Mouse (Mus musculus): ENCODE measurements around the gene Ppp1r11.
"Not testable (repeated sequence)": the region's sequence is repeated elsewhere in the genome, so short reads cannot be mapped to it uniquely, and the experiment has no call there.

Gene Ppp1r11

DNA sequence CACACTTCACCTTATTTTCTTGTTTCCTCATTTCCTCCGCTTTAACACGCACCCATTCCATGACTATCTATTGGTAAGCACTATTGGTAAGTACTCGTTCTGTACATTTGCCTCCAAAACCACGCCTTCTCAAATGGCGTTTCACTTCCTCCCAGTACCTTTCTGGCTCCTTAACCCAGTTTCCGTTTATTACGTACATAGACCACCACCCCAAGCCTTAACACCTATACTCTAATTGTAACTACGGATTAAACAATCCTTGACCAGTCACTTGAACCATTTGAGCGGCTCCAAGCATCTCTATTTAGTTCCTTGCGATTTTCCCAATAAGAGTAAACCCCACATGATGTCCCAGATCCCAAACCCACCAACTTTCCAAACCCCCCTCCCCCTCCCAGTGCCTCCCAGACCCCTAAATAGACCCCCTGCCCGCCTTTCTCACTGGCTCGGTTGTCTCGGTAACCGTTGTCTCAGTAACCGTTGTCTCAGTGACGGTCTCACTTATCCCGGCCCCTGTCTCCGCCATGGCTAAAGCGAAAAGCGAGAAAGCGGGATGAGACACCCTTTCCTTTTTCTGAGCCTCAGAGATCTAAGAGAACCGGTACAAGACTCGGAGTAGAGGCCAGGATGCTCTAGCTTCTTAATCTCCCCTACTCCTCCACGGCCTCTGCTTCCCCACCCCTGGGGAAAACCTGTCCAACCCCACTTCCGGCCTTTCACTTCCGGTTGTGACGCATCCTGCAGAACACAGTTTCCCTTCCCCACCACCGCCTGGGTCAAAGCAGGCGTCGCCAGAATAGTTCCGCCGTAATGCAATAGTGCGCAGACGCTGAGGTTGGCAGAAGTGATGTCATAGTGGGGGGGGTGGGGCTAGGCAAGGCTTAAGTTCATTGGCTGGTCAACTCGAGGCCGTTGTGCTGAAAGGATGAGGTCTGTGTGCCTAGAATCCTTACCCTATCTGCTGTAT, at the start of gene Ppp1r11:
Ppp1r11 (minus strand) TSS at position 761 of the 967 bp plus-strand sequence.
- DNase-seq (ENCODE audit: low spot score in 2 of 2), result peak; percentile 77 to 93

- no peak for DNase-seq (ENCODE audit: low spot score in 2 of 2)
Measured at GRCm38 (mm10) chr17:37000863-37001262, 49.3 kb upstream of the Ppp1r11 start, which contains the start of gene Zfp57. TSS of gene Zfp57 (plus strand) at chr17:37001163.

DNA sequence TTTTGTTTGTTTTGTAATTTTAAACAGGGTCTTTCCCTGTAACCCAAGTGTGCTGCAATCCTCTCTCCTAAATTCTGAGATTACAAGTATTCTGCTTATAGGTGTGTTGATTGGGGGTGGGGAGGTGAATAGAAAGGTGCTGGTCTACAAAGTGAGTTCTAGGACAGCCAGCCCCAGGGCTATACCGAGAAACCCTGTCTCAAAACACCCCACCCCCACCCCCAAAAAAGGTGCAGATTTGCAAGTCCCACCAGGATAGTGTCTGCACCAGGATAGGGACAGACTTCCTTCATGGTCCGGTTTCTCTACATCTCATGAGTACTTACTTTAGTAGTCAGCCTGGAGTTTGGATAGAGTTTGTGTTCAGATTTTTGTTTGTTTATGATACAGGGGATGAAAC, 46.9 kb upstream of the Ppp1r11 start:
- no peak for DNase-seq (ENCODE audit: low spot score in 2 of 2)

DNA sequence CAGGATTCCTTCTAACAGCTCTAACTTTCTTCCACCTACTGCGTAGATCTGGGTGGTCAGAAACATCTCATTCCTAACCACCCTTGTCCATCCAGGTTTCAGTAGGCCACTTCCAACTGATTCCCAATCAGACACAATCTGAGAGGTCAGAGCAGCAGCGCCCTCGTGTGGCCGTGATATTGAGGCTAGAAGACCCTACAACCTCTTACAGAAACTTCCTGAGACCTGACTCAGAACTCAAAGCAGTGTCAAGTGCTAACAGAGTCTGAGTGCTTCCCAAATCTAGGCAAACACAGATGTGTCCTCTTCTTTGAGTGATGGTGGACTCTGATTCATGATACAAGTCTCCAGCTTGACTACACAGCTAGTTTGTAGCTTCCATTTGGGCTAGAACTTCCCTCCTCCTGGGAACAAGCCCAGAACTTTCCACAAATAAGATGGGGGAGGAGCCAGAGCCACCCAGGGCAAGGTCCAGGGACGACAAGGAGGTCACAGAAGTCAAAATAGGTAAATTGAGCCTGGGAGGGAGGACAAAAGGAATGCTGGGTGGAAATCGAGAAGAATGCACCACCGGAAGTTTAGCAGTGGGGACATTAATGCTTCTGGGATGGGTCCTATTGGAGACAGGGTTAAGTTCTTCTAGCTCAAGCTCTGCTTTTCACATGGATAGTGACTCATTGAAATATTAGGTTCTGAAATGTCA, 45.6 kb upstream of the Ppp1r11 start:
- peak; percentile 37 to 78 for DNase-seq (ENCODE audit: low spot score in 2 of 2)

GRCm38 (mm10) chr17:36995448-36995847, 43.9 kb upstream of the Ppp1r11 start:
- no peak for DNase-seq (ENCODE audit: low spot score in 2 of 2)

- DNase-seq (ENCODE audit: low spot score in 2 of 2), result no peak
Measured at GRCm38 (mm10) chr17:36994528-36994927, 43.0 kb upstream of the Ppp1r11 start.

DNA sequence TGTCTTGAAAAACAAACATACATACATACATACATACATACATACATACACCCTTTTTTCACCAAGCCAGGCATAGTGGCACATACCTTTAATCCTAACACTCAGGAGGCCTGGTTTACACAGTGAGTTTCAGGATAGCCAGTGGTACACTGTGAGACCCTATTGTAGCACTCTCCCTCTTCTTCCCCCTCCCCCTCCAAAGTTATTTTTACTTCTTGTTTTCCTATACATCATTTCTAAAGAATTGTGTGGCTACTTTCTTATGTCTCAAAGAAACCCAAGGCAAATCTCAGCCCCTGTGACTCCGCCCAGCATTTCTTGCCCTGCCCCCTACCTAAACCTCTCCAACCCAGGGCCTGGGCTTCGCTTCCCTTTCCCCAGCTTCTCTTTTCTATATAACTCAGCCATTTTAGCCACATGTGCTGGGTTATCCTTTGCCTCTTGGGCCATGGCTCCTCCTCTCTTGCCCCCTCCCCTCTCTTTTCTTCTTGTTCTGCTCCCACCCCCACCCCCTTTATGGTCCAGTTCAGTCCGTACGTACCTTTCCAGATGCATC, 42.3 kb upstream of the Ppp1r11 start:
- no peak for DNase-seq (ENCODE audit: low spot score in 2 of 2)

DNA sequence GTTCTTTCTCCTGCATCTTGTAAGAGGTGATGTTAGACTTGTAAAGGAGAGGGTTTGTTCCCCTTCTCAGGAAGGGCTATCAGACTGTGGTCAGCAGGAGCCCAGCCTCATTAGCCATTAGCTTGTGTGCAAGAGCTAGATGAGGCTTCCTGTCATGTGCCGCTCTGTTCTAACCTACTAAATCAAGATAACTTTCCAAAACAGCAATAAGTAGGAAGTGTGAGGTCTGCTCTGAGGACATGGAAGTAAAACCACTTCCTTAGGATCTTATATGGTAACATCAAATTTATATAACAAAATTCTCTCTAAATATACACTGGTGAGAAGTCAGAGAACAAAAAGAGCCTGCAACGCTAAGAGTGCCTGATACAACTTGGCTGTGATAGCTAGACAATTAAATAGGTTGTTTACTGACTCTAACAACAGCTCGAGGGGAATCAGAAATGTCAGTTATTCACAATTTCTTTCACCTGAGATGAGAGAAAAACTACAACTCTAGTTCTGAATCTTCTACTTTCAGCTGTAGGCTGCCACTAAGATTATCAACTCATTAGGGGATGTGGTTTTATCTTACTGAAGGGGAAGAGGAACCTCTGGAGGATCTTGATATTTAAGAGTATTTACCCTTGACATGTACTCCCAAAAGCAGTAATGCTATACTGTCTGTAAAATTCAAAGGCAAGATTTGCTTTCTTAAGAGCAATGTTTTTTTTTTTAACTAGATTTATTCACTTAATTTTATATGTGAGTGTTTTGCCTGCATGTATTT, 41.0 kb upstream of the Ppp1r11 start:
- no peak for DNase-seq (ENCODE audit: low spot score in 2 of 2)

DNA sequence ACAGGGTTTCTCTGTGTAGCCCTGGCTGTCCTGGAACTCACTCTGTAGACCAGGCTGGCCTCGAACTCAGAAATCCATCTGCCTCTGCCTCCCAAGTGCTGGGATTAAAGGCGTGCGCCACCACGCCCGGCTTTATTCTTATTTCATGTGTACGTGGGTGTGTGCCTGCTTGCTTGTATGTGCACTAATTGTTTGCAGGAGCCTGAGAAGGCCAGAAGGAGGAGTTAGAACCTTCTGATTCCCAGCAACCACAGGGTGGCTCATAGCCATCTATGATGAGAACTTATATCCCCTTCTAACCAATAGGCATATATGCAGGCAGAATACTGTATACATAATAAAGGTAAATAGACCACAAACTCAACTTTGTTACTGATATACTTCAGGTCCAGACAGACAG, 39.1 kb upstream of the Ppp1r11 start:
- DNase-seq (ENCODE audit: low spot score in 2 of 2), result not testable (repeated sequence)

DNA sequence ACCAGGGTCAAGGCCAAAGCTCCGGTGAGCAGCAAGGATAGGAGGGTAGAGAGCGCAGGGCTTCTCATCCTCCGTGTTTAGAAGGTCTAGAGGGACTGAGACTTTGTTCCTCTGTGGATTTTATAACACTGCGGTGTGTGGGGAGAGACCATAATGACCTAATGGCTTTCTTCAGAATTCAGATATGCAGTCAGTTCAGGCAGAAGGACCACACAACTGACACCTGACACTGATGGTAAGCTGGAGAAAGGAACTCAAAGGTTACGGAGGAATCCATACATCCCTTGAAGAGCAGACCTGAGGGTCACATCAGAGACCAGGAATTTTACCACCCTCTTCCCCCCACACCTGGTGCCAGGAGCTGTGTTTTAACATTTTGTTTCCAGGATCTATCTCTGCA, 37.9 kb upstream of the Ppp1r11 start, which contains the start of gene H2-M5:
H2-M5 (minus strand) TSS at position 101 of the 400 bp plus-strand sequence.
- DNase-seq (ENCODE audit: low spot score in 2 of 2), result no peak

DNA sequence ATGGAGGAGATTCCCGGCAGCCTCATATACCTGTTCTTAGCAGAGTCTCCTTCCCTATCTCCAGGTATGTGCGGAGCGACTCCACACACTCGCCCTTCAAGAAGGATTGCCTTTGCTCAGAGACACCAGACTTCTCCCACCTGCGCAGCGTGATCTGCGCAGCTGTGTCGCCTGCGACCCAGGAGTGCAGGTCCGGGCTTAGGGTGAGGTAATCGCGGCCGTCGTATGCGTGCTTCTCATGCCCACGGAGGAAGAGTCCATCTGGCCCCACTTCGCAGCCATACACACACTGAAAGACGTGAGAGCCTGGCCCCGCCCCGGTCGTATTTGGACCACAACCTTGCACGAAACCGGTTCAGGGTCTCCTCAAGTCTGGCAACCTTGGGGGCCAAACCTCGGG, 36.9 kb upstream of the Ppp1r11 start:
- no peak for DNase-seq (ENCODE audit: low spot score in 2 of 2)

- DNase-seq (ENCODE audit: low spot score in 2 of 2), result no peak
Measured at GRCm38 (mm10) chr17:36982253-36983155, 31.0 kb upstream of the Ppp1r11 start.

- DNase-seq (ENCODE audit: low spot score in 2 of 2), result no peak
Measured at GRCm38 (mm10) chr17:36981845-36982244, 30.3 kb upstream of the Ppp1r11 start.

GRCm38 (mm10) chr17:36981221-36981813, 29.8 kb upstream of the Ppp1r11 start, which contains the start of gene 2410137M14Rik:
TSS of gene 2410137M14Rik (minus strand) at chr17:36981237.
- no peak for DNase-seq (ENCODE audit: low spot score in 2 of 2)

GRCm38 (mm10) chr17:36973271-36973787, 21.8 kb upstream of the Ppp1r11 start:
- DNase-seq (ENCODE audit: low spot score in 2 of 2), result no peak

DNA sequence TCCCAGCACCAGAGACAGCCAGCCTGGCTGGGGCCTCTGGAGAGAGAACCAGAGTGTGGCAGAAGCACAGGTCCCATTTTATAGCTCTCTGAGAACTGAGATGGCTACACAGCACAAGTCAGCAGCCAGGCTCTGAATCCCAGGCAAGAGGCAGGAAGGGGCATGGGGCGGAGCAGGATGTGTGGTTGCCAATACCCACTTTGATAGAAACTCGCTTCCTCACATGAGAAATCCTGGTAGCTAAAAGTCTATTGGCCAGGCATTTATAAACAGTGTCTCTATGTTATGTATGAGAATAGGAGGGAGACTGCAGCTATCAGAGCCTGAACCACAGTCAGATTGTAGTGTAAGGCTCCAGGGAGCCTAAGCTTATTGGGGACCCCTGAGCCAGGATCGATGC, 21.2 kb upstream of the Ppp1r11 start:
- DNase-seq (ENCODE audit: low spot score in 2 of 2), result no peak

GRCm38 (mm10) chr17:36971172-36971850, 19.8 kb upstream of the Ppp1r11 start:
- DNase-seq (ENCODE audit: low spot score in 2 of 2), result no peak

DNA sequence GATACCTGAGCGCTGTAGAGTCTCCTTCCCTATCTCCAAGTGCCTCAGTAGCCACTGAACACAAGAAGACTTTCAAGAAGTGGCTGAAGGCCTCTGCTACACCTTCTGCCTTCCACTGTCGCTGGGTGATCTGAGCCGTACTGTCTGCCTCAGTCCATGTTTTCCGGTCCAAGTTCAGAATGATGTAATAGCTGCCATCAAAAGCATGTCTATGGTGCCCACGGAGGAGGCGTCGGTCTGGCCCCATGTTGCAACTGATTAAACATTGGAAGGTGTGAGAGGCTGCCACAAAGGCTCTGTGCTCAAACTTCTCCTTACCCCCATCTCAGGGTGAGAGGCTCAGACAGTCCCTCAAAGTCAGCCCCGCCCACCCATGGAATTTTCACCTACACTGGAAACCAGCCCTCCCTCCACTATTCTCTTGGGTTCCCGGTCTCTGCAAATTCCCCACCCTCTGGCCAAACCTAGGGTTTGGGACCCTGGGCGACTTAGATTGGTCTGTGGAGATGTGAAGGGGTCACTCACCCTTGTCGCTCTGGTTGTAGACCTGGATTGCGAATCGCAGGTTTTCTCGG, 18.9 kb upstream of the Ppp1r11 start:
- DNase-seq (ENCODE audit: low spot score in 2 of 2), result no peak

DNA sequence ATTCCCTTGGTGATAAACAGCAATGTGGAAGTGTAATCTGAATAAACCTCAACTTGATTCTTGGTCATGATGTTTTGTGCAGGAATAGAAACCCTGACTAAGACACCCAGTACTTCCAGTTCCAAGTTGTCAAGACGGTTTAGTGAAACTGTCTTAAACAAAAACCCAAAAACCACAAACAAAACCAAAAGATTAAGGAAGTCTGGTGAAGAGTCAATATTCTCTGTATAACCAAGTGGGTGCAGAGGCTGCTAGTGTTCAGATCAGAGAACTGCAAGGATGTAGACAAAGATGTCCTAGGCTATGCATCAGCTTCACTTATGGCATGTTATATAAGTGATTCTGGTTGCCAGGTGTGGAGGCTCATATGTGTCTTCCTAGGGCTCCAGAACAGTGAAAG, 15.3 kb upstream of the Ppp1r11 start:
- no peak for DNase-seq (ENCODE audit: low spot score in 2 of 2)

Data from spleen, postnatal 10 days (tissue).